Mouse (Mus musculus) MEL (cell line): ENCODE measurements around the gene Mff. TPM values are rescaled to one million over a fixed set of nuclear protein-coding genes. Genes with fewer than 3 reads are reported as not detected.
A peak's percentile ranks its signal among the peaks of the same experiment; 100 is the strongest.

Experiments
- DNase-seq: peaks from one replicate; pipeline ENCODE4 v3.0.0; 2011; ENCODE audit warnings: low read depth, low spot score
- H3K27ac ChIP-seq: 2 replicates; pipeline ENCODE4 v1.5.1; 2012; ENCODE audit warnings: low read depth, mild to moderate bottlenecking, control low read depth, low read length, moderate library complexity; ENCODE audit not compliant: control insufficient read depth
- H3K27me3 ChIP-seq, 2 experiments: fragments of 150-350 bp in 1 of 2; sonication (generic) in 1 of 2; 2 replicates each; pipeline ENCODE4 v1.6.1; 2012; ENCODE audit warnings: low read length in 2 of 2, mild to moderate bottlenecking in 2 of 2, improper control_type of control experiment in 1 of 2, moderate library complexity in 1 of 2; ENCODE audit not compliant: insufficient read depth in 2 of 2, control insufficient read depth in 1 of 2
- H3K36me3 ChIP-seq, 2 experiments: 2 replicates each; pipeline ENCODE4 v1.6.1; 2012 to 2014; ENCODE audit warnings: low read length in 2 of 2, improper control_type of control experiment in 1 of 2, inconsistent platforms in 1 of 2, mild to moderate bottlenecking in 1 of 2; ENCODE audit not compliant: insufficient read depth in 2 of 2, control insufficient read depth in 1 of 2
- H3K4me1 ChIP-seq, 2 experiments: fragments of 150-350 bp in 1 of 2; sonication (generic) in 1 of 2; 2 replicates each; pipeline ENCODE4 v1.6.1; 2012; ENCODE audit warnings: low read length in 2 of 2, improper control_type of control experiment in 1 of 2, mild to moderate bottlenecking in 1 of 2; ENCODE audit not compliant: insufficient read depth in 2 of 2, control insufficient read depth in 1 of 2
- H3K4me3 ChIP-seq, 2 experiments: fragments of 150-350 bp in 1 of 2; sonication (generic) in 1 of 2; 2 replicates each; pipeline ENCODE4 v1.5.1; 2012; ENCODE audit warnings: low read depth in 2 of 2, low read length in 2 of 2, mild to moderate bottlenecking in 2 of 2, moderate library complexity in 2 of 2, control low read depth in 1 of 2, improper control_type of control experiment in 1 of 2; ENCODE audit not compliant: control insufficient read depth in 1 of 2, insufficient read depth in 1 of 2
- H3K79me2 ChIP-seq: 2 replicates; pipeline ENCODE4 v1.6.1; 2012; ENCODE audit warnings: mild to moderate bottlenecking, low read length, moderate library complexity; ENCODE audit not compliant: control insufficient read depth, poor library complexity, insufficient read depth
- H3K9ac ChIP-seq: 2 replicates; pipeline ENCODE4 v1.6.1; 2012; ENCODE audit warnings: low read depth, mild to moderate bottlenecking, control low read depth, low read length, moderate library complexity; ENCODE audit not compliant: control insufficient read depth, poor library complexity, severe bottlenecking
- H3K9me3 ChIP-seq: fragments of 150-350 bp; sonication (generic); replicated peaks from 2 replicates; pipeline ENCODE4 v1.6.1; 2012; ENCODE audit warnings: mild to moderate bottlenecking, low read length, improper control_type of control experiment, moderate library complexity; ENCODE audit not compliant: insufficient read depth
- BHLHE40 ChIP-seq: IDR thresholded peaks from 2 replicates; pipeline ENCODE4 v1.6.1; 2012; ENCODE audit warnings: low read depth, mild to moderate bottlenecking, inconsistent platforms, low read length, improper control_type of control experiment, borderline replicate concordance
- CHD1 ChIP-seq: IDR thresholded peaks from 2 replicates; pipeline ENCODE4 v1.6.1; 2012; ENCODE audit warnings: low read depth, mild to moderate bottlenecking, inconsistent platforms, low read length, improper control_type of control experiment
- CTCF ChIP-seq, 3 experiments: IDR thresholded peaks in 2 of 3; conservative IDR thresholded peaks in 1 of 3; 2 replicates each; pipeline ENCODE4 v1.5.1; 2011 to 2012; ENCODE audit warnings: low read length in 3 of 3, low read depth in 2 of 3, mild to moderate bottlenecking in 2 of 3, improper control_type of control experiment in 1 of 3, inconsistent platforms in 1 of 3, mixed read lengths in 1 of 3, moderate library complexity in 1 of 3; ENCODE audit not compliant: control insufficient read depth in 1 of 3, insufficient read depth in 1 of 3, poor library complexity in 1 of 3, severe bottlenecking in 1 of 3
- ETS1 ChIP-seq: IDR thresholded peaks from 2 replicates; pipeline ENCODE4 v1.6.1; 2012; ENCODE audit warnings: low read depth, mild to moderate bottlenecking, inconsistent platforms, low read length, improper control_type of control experiment, moderate library complexity
- GABPA ChIP-seq: IDR thresholded peaks from 2 replicates; pipeline ENCODE4 v1.6.1; 2012; ENCODE audit warnings: low read depth, mild to moderate bottlenecking, inconsistent platforms, low read length, improper control_type of control experiment, moderate library complexity
- GATA1 ChIP-seq: IDR thresholded peaks from 2 replicates; pipeline ENCODE4 v1.6.1; 2011; ENCODE audit warnings: low read depth, low read length, improper control_type of control experiment
- HCFC1 ChIP-seq: IDR thresholded peaks from 2 replicates; pipeline ENCODE4 v1.6.1; 2012; ENCODE audit warnings: low read depth, mild to moderate bottlenecking, inconsistent platforms, low read length, improper control_type of control experiment, moderate library complexity
- JUND ChIP-seq: IDR thresholded peaks from 2 replicates; pipeline ENCODE4 v1.6.1; 2011; ENCODE audit warnings: low read depth, mild to moderate bottlenecking, improper control_type of control experiment, low read length
- KAT2A ChIP-seq: conservative IDR thresholded peaks from 2 replicates; pipeline ENCODE4 v1.6.1; 2012; ENCODE audit warnings: low read depth, low read length, improper control_type of control experiment, inconsistent platforms
- MAFK ChIP-seq: IDR thresholded peaks from 2 replicates; pipeline ENCODE4 v1.6.1; 2011; ENCODE audit warnings: low read depth, mild to moderate bottlenecking, low read length, improper control_type of control experiment, borderline replicate concordance
- MAX ChIP-seq: IDR thresholded peaks from 2 replicates; pipeline ENCODE4 v1.6.1; 2011; ENCODE audit warnings: low read length, improper control_type of control experiment
- MAZ ChIP-seq: IDR thresholded peaks from 2 replicates; pipeline ENCODE4 v1.6.1; 2012; ENCODE audit warnings: low read depth, mild to moderate bottlenecking, inconsistent platforms, low read length, improper control_type of control experiment
- MEF2A ChIP-seq: IDR thresholded peaks from 2 replicates; pipeline ENCODE4 v1.6.1; 2014; ENCODE audit warnings: low read depth, mild to moderate bottlenecking, inconsistent platforms, low read length, improper control_type of control experiment; ENCODE audit not compliant: poor library complexity, insufficient replicate concordance, severe bottlenecking; ENCODE audit errors: extremely low read depth
- MXI1 ChIP-seq: IDR thresholded peaks from 2 replicates; pipeline ENCODE4 v1.6.1; 2011; ENCODE audit warnings: mild to moderate bottlenecking, low read depth, low read length, improper control_type of control experiment
- NRF1 ChIP-seq: IDR thresholded peaks from 2 replicates; pipeline ENCODE4 v1.6.1; 2014; ENCODE audit warnings: low read depth, mild to moderate bottlenecking, inconsistent platforms, low read length, improper control_type of control experiment, moderate library complexity; ENCODE audit not compliant: poor library complexity, insufficient read depth, severe bottlenecking
- POLR2A ChIP-seq, 2 experiments: IDR thresholded peaks; 2 replicates each; pipeline ENCODE4 v1.6.1; 2011 to 2012; ENCODE audit warnings: low read length in 2 of 2, mild to moderate bottlenecking in 2 of 2, control low read depth in 1 of 2, improper control_type of control experiment in 1 of 2, low read depth in 1 of 2, moderate library complexity in 1 of 2; ENCODE audit not compliant: control insufficient read depth in 1 of 2, insufficient read depth in 1 of 2, poor library complexity in 1 of 2
- RAD21 ChIP-seq: IDR thresholded peaks from 2 replicates; pipeline ENCODE4 v1.6.1; 2011; ENCODE audit warnings: mild to moderate bottlenecking, low read depth, low read length, improper control_type of control experiment
- SIN3A ChIP-seq: IDR thresholded peaks from 2 replicates; pipeline ENCODE4 v1.6.1; 2012; ENCODE audit warnings: low read length, improper control_type of control experiment, inconsistent platforms
- SMC3 ChIP-seq: IDR thresholded peaks from 2 replicates; pipeline ENCODE4 v1.6.1; 2011; ENCODE audit warnings: low read depth, low read length, improper control_type of control experiment
- TAL1 ChIP-seq: IDR thresholded peaks from 2 replicates; pipeline ENCODE4 v1.6.1; 2012; ENCODE audit warnings: mild to moderate bottlenecking, inconsistent platforms, low read length, moderate library complexity, mixed read lengths
- TCF12 ChIP-seq: IDR thresholded peaks from 2 replicates; pipeline ENCODE4 v1.6.1; 2014; ENCODE audit warnings: low read depth, mild to moderate bottlenecking, inconsistent platforms, low read length, improper control_type of control experiment, moderate library complexity
- UBTF ChIP-seq: IDR thresholded peaks from 2 replicates; pipeline ENCODE4 v1.6.1; 2012; ENCODE audit warnings: low read depth, mild to moderate bottlenecking, inconsistent platforms, low read length, improper control_type of control experiment, moderate library complexity, borderline replicate concordance; ENCODE audit not compliant: insufficient read depth
- USF1 ChIP-seq: IDR thresholded peaks from 2 replicates; pipeline ENCODE4 v1.6.1; 2014; ENCODE audit warnings: low read depth, mild to moderate bottlenecking, inconsistent platforms, low read length, improper control_type of control experiment, moderate library complexity
- ZC3H11A ChIP-seq: IDR thresholded peaks from 2 replicates; pipeline ENCODE4 v1.6.1; 2012; ENCODE audit warnings: low read depth, mild to moderate bottlenecking, inconsistent platforms, low read length, improper control_type of control experiment
- ZKSCAN1 ChIP-seq: IDR thresholded peaks from 2 replicates; pipeline ENCODE4 v1.6.1; 2012; ENCODE audit warnings: low read depth, mild to moderate bottlenecking, inconsistent platforms, low read length, improper control_type of control experiment, moderate library complexity
- ZMIZ1 ChIP-seq: IDR thresholded peaks from 2 replicates; pipeline ENCODE4 v1.6.1; 2012; ENCODE audit warnings: low read depth, mild to moderate bottlenecking, inconsistent platforms, low read length, improper control_type of control experiment, moderate library complexity
- ZNF384 ChIP-seq: IDR thresholded peaks from 2 replicates; pipeline ENCODE4 v1.6.1; 2012; ENCODE audit warnings: low read depth, mild to moderate bottlenecking, inconsistent platforms, low read length, improper control_type of control experiment
- polyA plus RNA-seq, 2 experiments: library from polyadenylated mRNA; stranded (reverse) in 1 of 2; unstranded in 1 of 2; fragments of >175 nt in 1 of 2; fragments of >200 nt in 1 of 2; gene quantifications; 2 replicates each; pipeline versions ENCODE4 v1.2.1 to v1.2.4; 2012; ENCODE audit warnings: low replicate concordance in 2 of 2, low read depth in 1 of 2; ENCODE audit not compliant: insufficient read length in 2 of 2, insufficient read depth in 1 of 2, missing spikeins in 1 of 2
- total RNA-seq: library from RNA; depleted of rRNA; stranded (reverse); fragments of 300-350 nt; gene quantifications from 2 replicates; pipeline ENCODE4 v1.2.3, GENCODE M21; 2012

Mff gene
- total and polyA plus RNA-seq, 3 experiments, result 86.0 to 195 TPM; not detected in 1

DNA sequence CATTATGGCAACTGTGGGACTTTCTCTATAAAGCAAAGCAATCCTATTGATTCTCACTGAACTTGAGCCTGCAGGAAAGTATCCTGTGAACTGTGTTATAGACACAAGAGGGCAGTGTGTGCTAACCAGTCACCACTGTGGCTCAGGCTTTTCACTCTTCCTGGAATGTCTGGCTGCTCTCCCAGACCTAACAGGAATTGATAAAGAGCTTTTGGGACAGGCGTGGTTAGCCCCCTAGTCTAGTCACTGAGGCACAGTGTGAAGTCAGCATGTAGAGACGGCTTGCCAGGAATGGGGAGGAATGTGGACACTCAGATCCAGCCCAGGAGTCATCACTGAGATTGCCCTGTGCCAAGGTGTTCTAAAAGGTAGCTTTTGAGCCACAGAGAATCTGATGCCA is 62.7 kb downstream of the Mff start:
- no peak overlapping the region for H3K27ac ChIP-seq
- H3K79me2 ChIP-seq, result no peaks in the 10 kb centered on the region
- no peak overlapping the region for H3K4me3 ChIP-seq
- no peaks in the 10 kb centered on the region for H3K9me3 ChIP-seq
- 0 out of 4 replicates have a peak, but pooled peaks cover 0 to 2% of the 10 kb centered on the region in 2 experiments for H3K36me3 ChIP-seq
- H3K9ac ChIP-seq, result no peak overlapping the region
- H3K27me3 ChIP-seq, result no peaks in the 10 kb centered on the region
- H3K4me1 ChIP-seq, result peaks cover 0 to 6% of the 10 kb centered on the region in 2 experiments; a peak in 2 of 4 replicates
- peak; percentile 53 for DNase-seq
- TF ChIP-seq CHD1 (no peak), SMC3 (peak; percentile 80), TCF12 (no peak), ZNF384 (no peak), GABPA (no peak), UBTF (no peak), MAZ (no peak), RAD21 (peak; percentile 84), KAT2A (no peak), CTCF (IDR thresholded peaks at IDR 0.05 in 2 of 3, conservative IDR thresholded peaks at IDR 0.05 in 1 of 3; ENCODE audit: control insufficient read depth in 1 of 3, insufficient read depth in 1 of 3, low read depth in 2 of 3, low read length in 3 of 3, poor library complexity in 1 of 3, severe bottlenecking in 1 of 3) (peak; percentile 38 to 82 (median 50)), ZC3H11A (peak; percentile 65), JUND (no peak), GATA1 (no peak), MEF2A (no peak), USF1 (no peak), TAL1 (no peak)

DNA sequence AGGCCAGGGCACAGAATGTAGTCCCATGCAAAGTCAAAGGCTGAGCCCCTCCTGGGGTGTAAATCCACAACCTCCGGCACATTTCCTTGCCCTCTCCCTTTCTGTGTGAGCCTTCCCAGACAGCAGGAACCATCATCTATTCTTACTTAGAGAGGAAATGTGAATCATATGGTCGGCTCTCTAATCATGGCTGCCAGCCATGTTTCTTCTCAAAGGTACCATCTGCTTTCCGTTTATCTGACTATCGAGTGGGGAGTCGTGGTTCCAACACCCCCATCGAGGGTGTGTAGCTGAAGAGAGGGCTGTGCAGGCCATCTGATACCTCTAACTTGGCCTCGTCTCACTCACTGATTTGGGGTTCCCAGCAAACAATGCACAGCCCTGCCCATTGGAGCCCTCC is 63.4 kb downstream of the Mff start:
- 0 out of 4 replicates have a peak, but pooled peaks cover 0 to 2% of the 10 kb centered on the region in 2 experiments for H3K36me3 ChIP-seq
- no peak overlapping the region for H3K9ac ChIP-seq
- peaks cover 0 to 6% of the 10 kb centered on the region in 2 experiments; a peak in 2 of 4 replicates for H3K4me1 ChIP-seq
- H3K27ac ChIP-seq, result no peak overlapping the region
- H3K4me3 ChIP-seq, result no peak overlapping the region
- no peaks in the 10 kb centered on the region for H3K27me3 ChIP-seq
- no peak for TF ChIP-seq ZNF384
- TF ChIP-seq MAFK, result no peak
- TF ChIP-seq HCFC1, result no peak
- no peak for TF ChIP-seq MXI1
- TF ChIP-seq USF1, result no peak
- no peak for TF ChIP-seq UBTF
- no peak for TF ChIP-seq ZC3H11A
- TF ChIP-seq BHLHE40, result no peak
- TF ChIP-seq ETS1, result no peak
- no peak for TF ChIP-seq NRF1
- TF ChIP-seq ZKSCAN1, result no peak
- no peak for TF ChIP-seq KAT2A
- TF ChIP-seq MAX, result no peak
- TF ChIP-seq SIN3A, result no peak
- TF ChIP-seq GATA1, result no peak
- no peak for TF ChIP-seq POLR2A (IDR thresholded peaks at IDR 0.05; ENCODE audit: control insufficient read depth in 1 of 2, insufficient read depth in 1 of 2, low read depth in 1 of 2, low read length in 2 of 2, poor library complexity in 1 of 2)
- TF ChIP-seq RAD21, result no peak
- TF ChIP-seq GABPA, result no peak
- no peak for TF ChIP-seq TAL1
- no peak for TF ChIP-seq ZMIZ1
- DNase-seq, result no peak
- no peaks in the 10 kb centered on the region for H3K9me3 ChIP-seq
- H3K79me2 ChIP-seq, result no peaks in the 10 kb centered on the region
